Mouse (Mus musculus) limb, embryonic 14.5 days (tissue): Measurements from ENCODE around the gene Klk4. TPM values are rescaled to one million over a fixed set of nuclear protein-coding genes. Genes with fewer than 3 reads are reported as not detected.

Experiments
- ATAC-seq: fragments of 200-750 bp; cut with Nextera tagmentation; 2 replicates; pipeline ENCODE4 v1.8.0; 2017; ENCODE audit warnings: low read depth, moderate number of reproducible peaks, moderate TSS enrichment; ENCODE audit not compliant: low FRiP score
- DNase-seq: peaks from one replicate; pipeline ENCODE4 v3.0.0-alpha.2; 2015; ENCODE audit warnings: low spot score
- H3K27ac ChIP-seq: fragments of 300-500 bp; sonication (generic); replicated peaks from 2 replicates; pipeline ENCODE4 v1.5.1; 2014; ENCODE audit warnings: low read depth, mild to moderate bottlenecking, low read length, moderate library complexity, mixed read lengths
- H3K27me3 ChIP-seq: fragments of 300-500 bp; sonication (generic); 2 replicates; pipeline ENCODE4 v1.6.1; 2014; ENCODE audit warnings: low read length, mixed read lengths; ENCODE audit not compliant: control insufficient read depth, insufficient read depth
- H3K36me3 ChIP-seq: fragments of 300-500 bp; sonication (generic); 2 replicates; pipeline ENCODE4 v1.6.1; 2014; ENCODE audit warnings: mild to moderate bottlenecking, low read length, moderate library complexity, mixed read lengths; ENCODE audit not compliant: control insufficient read depth, insufficient read depth
- H3K4me1 ChIP-seq: fragments of 300-500 bp; sonication (generic); 2 replicates; pipeline ENCODE4 v1.6.1; 2014; ENCODE audit warnings: antibody characterized with exemption, low read length, mixed read lengths; ENCODE audit not compliant: control insufficient read depth, insufficient read depth
- H3K4me2 ChIP-seq: fragments of 300-500 bp; sonication (generic); replicated peaks from 2 replicates; pipeline ENCODE4 v1.6.1; 2014; ENCODE audit warnings: low read depth, mild to moderate bottlenecking, low read length, moderate library complexity; ENCODE audit not compliant: severe bottlenecking
- H3K4me3 ChIP-seq: fragments of 300-500 bp; sonication (generic); replicated peaks from 2 replicates; pipeline ENCODE4 v1.5.1; 2014; ENCODE audit warnings: low read length
- H3K9ac ChIP-seq: fragments of 300-500 bp; sonication (generic); 2 replicates; pipeline ENCODE4 v1.6.1; 2014; ENCODE audit warnings: mild to moderate bottlenecking, low read depth, low read length, moderate library complexity; ENCODE audit not compliant: severe bottlenecking
- H3K9me3 ChIP-seq: fragments of 300-500 bp; sonication (generic); 2 replicates; pipeline ENCODE4 v1.6.1; 2016; ENCODE audit warnings: low read length; ENCODE audit not compliant: control insufficient read depth
- POLR2A ChIP-seq: fragments of 200-500 bp; IDR thresholded peaks from 2 replicates; pipeline ENCODE4 v1.8.0; 2012; ENCODE audit warnings: inconsistent platforms, mild to moderate bottlenecking, moderate library complexity, borderline replicate concordance; ENCODE audit not compliant: insufficient read depth, insufficient read length; ENCODE audit errors: extremely low read depth
- WGBS: fragments of 180-500 bp; shearing (Covaris S2); extraction: QIAGEN DNeasy Blood & Tissue Kit; methylation state at CpG from one replicate; pipeline ENCODE4 v1.1.7; 2014; 5-methylcytosine and 5-hydroxymethylcytosine counted together
- polyA plus RNA-seq, 2 experiments: library from polyadenylated mRNA; depleted of rRNA in 1 of 2; stranded (reverse) in 1 of 2; unstranded in 1 of 2; fragments of >200 nt; fragmentation: Nextera tagmentation in 1 of 2; extraction: Ambion mirVana in 1 of 2; gene quantifications; 2 replicates each; pipeline versions ENCODE4 v1.2.1 to v1.2.3; 2012 to 2014

Gene Klk4
- polyA plus RNA-seq, 2 experiments: 0.09 TPM; not detected in 1

GRCm38 (mm10) chr7:43856307-43856706, 24.7 kb upstream of the Klk4 start:
- no peak for TF ChIP-seq POLR2A
- no peak overlapping the region for H3K27ac ChIP-seq
- no peak overlapping the region for H3K4me2 ChIP-seq
- H3K9ac ChIP-seq: no peak overlapping the region
- H3K4me1 ChIP-seq: no peaks in the 10 kb centered on the region
- WGBS: 74% methylated on average over 7 of the region's 7 CpGs
- no peaks in the 10 kb centered on the region for H3K27me3 ChIP-seq
- DNase-seq (no peak), ATAC-seq (no peak)
- no peaks in the 10 kb centered on the region for H3K36me3 ChIP-seq
- H3K9me3 ChIP-seq: no peaks in the 10 kb centered on the region
- no peak overlapping the region for H3K4me3 ChIP-seq

- Histone ChIP-seq H3K27ac (no peak overlapping the region), H3K9ac (no peak overlapping the region), H3K36me3 (no peaks in the 10 kb centered on the region), H3K4me1 (no peaks in the 10 kb centered on the region), H3K9me3 (no peaks in the 10 kb centered on the region), H3K4me3 (no peak overlapping the region), H3K4me2 (no peak overlapping the region), H3K27me3 (no peaks in the 10 kb centered on the region)
- ATAC-seq (no peak), DNase-seq (no peak)
- no peak for TF ChIP-seq POLR2A
- 92% methylated on average over 12 of the region's 12 CpGs for WGBS
Observed at GRCm38 (mm10) chr7:43857501-43857900, 23.5 kb upstream of the Klk4 start.

- TF ChIP-seq POLR2A: no peak
- no peak overlapping the region for H3K27ac ChIP-seq
- no peak overlapping the region for H3K4me3 ChIP-seq
- H3K36me3 ChIP-seq: no peaks in the 10 kb centered on the region
- H3K4me2 ChIP-seq: no peak overlapping the region
- DNase-seq (no peak), ATAC-seq (no peak)
- no peaks in the 10 kb centered on the region for H3K4me1 ChIP-seq
- no peaks in the 10 kb centered on the region for H3K9me3 ChIP-seq
- H3K27me3 ChIP-seq: no peaks in the 10 kb centered on the region
- WGBS: 82% methylated on average over 8 of the region's 8 CpGs
- no peak overlapping the region for H3K9ac ChIP-seq
Observed at GRCm38 (mm10) chr7:43860411-43860810, 20.5 kb upstream of the Klk4 start.

- H3K36me3 ChIP-seq: no peaks in the 10 kb centered on the region
- no peak for TF ChIP-seq POLR2A
- H3K27ac ChIP-seq: no peak overlapping the region
- DNase-seq (peak; percentile 73), ATAC-seq (no peak)
- H3K4me2 ChIP-seq: no peak overlapping the region
- H3K9ac ChIP-seq: no peak overlapping the region
- H3K4me1 ChIP-seq: no peaks in the 10 kb centered on the region
- H3K9me3 ChIP-seq: no peaks in the 10 kb centered on the region
- WGBS: 5% methylated on average over 10 of the region's 10 CpGs
- no peaks in the 10 kb centered on the region for H3K27me3 ChIP-seq
- no peak overlapping the region for H3K4me3 ChIP-seq
Observed at GRCm38 (mm10) chr7:43873237-43873636, 7.7 kb upstream of the Klk4 start.

DNA sequence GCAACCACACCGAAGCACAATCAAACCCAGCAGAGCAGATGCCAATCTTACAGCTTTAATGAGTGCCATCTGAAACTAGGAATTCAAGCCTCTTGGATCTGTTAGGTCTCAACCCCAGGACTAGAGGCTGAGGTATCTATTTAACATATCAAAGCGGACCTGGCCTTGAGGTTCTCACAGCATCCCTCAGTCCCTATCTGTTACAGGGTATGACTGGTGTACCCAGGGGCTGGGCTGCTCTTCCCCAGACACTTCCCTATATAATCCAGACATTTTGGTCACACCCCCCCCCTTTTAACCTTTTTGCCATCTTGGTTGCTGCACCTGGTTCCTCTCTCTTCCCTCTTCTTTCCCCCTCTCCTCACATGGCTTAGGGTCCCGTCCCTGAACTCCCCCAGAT, 7.3 kb upstream of the Klk4 start:
- 70% methylated on average over 3 of the region's 3 CpGs for WGBS
- Histone ChIP-seq H3K9me3 (no peaks in the 10 kb centered on the region), H3K36me3 (no peaks in the 10 kb centered on the region), H3K4me2 (no peak overlapping the region), H3K4me3 (no peak overlapping the region), H3K9ac (no peak overlapping the region), H3K27me3 (no peaks in the 10 kb centered on the region), H3K4me1 (no peaks in the 10 kb centered on the region), H3K27ac (no peak overlapping the region)
- no peak for TF ChIP-seq POLR2A
- ATAC-seq (no peak), DNase-seq (no peak)

- 24% methylated on average over 6 of the region's 6 CpGs for WGBS
- H3K27ac ChIP-seq: no peak overlapping the region
- no peak overlapping the region for H3K4me2 ChIP-seq
- no peaks in the 10 kb centered on the region for H3K36me3 ChIP-seq
- no peak overlapping the region for H3K9ac ChIP-seq
- ATAC-seq: peak; percentile 67; the same call in 1 of the 2 replicates
- H3K9me3 ChIP-seq: no peaks in the 10 kb centered on the region
- no peaks in the 10 kb centered on the region for H3K27me3 ChIP-seq
- no peak for TF ChIP-seq POLR2A
- no peaks in the 10 kb centered on the region for H3K4me1 ChIP-seq
- peak; percentile 4 for DNase-seq
- H3K4me3 ChIP-seq: no peak overlapping the region
Observed at GRCm38 (mm10) chr7:43874868-43875375, 6.0 kb upstream of the Klk4 start.
